Mouse (Mus musculus) CD4-positive, CD25-positive, alpha-beta regulatory T cell, adult 4 months (primary cell): ENCODE results near the gene Nsun4. TPM values are rescaled to one million over a fixed set of nuclear protein-coding genes. Genes with fewer than 3 reads are reported as not detected.

ENCODE experiments used
- polyA plus RNA-seq, 2 experiments: library from polyadenylated mRNA; unstranded; fragments of 100-300 nt; shearing (Covaris generic); gene quantifications; one replicate each; pipeline ENCODE4 v1.2.1; 2017

Gene Nsun4
- polyA plus RNA-seq, 2 experiments from 2014 or later, result 24.1 to 32.9 TPM

Other genes with a start within 250 kb of the Nsun4 start
- gene Mob3c, start 225.8 kb downstream of the Nsun4 start, polyA plus RNA-seq, result 10 to 100 TPM; 13.5 to 15.8 TPM
- 10 to 100 TPM; 43.4 to 47.5 TPM for gene Mknk1, start 214.7 kb downstream of the Nsun4 start, polyA plus RNA-seq
- not detected for gene Kncn, start 169.5 kb downstream of the Nsun4 start, polyA plus RNA-seq
- not detected for gene 6430628N08Rik, start 163.2 kb downstream of the Nsun4 start, polyA plus RNA-seq
- gene Dmbx1, start 114.0 kb downstream of the Nsun4 start, polyA plus RNA-seq, result not detected
- 10 to 100 TPM; 48.1 to 85.6 TPM for gene Faah, start 36.0 kb downstream of the Nsun4 start, polyA plus RNA-seq
- 100 to 1,000 TPM; 779 to 910 TPM for gene Uqcrh, start 21.2 kb upstream of the Nsun4 start, polyA plus RNA-seq
- 10 to 100 TPM; 15.7 to 21.8 TPM for gene Lrrc41, start 21.4 kb upstream of the Nsun4 start, polyA plus RNA-seq
- 1 to 10 TPM; 4.8 to 7.8 TPM for gene Rad54l, start 69.8 kb upstream of the Nsun4 start, polyA plus RNA-seq
- 1 to 10 TPM; 6.6 to 10.0 TPM for gene Pomgnt1, start 70.0 kb upstream of the Nsun4 start, polyA plus RNA-seq
- gene Lurap1, start 97.5 kb upstream of the Nsun4 start, polyA plus RNA-seq, result under 1 TPM; 0.39 to 0.61 TPM
- gene Tspan1, start 113.7 kb upstream of the Nsun4 start, polyA plus RNA-seq, result under 1 TPM in 1 of 2 experiments, not detected in 1; 0.27 TPM
- not detected for gene 1700042G07Rik, start 119.5 kb upstream of the Nsun4 start, polyA plus RNA-seq
- not detected for gene Gm49337, start 119.5 kb upstream of the Nsun4 start, polyA plus RNA-seq
- gene Pik3r3, start 167.7 kb upstream of the Nsun4 start, polyA plus RNA-seq, result 1 to 10 TPM; 3.8 to 5.1 TPM